Mouse (Mus musculus) neural tube, embryonic 15.5 days (tissue): ENCODE data around the gene Mta1. TPM values are rescaled to one million over a fixed set of nuclear protein-coding genes. Genes with fewer than 3 reads are reported as not detected.

Experiments used
- ATAC-seq: fragments of 200-750 bp; cut with Nextera tagmentation; 2 replicates; pipeline ENCODE4 v1.8.0; 2017; ENCODE audit warnings: mild to moderate bottlenecking, moderate TSS enrichment, moderate library complexity; ENCODE audit not compliant: low FRiP score
- H3K27ac ChIP-seq: fragments of 300-500 bp; sonication (generic); replicated peaks from 2 replicates; pipeline ENCODE4 v1.5.1; 2015; ENCODE audit warnings: mild to moderate bottlenecking, inconsistent platforms
- H3K27me3 ChIP-seq: fragments of 300-500 bp; sonication (generic); replicated peaks from 2 replicates; pipeline ENCODE4 v1.6.1; 2015; ENCODE audit warnings: inconsistent platforms
- H3K36me3 ChIP-seq: fragments of 300-500 bp; sonication (generic); 2 replicates; pipeline ENCODE4 v1.6.1; 2015; ENCODE audit warnings: inconsistent platforms
- H3K4me1 ChIP-seq: fragments of 300-500 bp; sonication (generic); 2 replicates; pipeline ENCODE4 v1.6.1; 2015; ENCODE audit warnings: inconsistent platforms
- H3K4me2 ChIP-seq: fragments of 300-500 bp; sonication (generic); 2 replicates; pipeline ENCODE4 v1.6.1; 2015; ENCODE audit warnings: inconsistent platforms, mild to moderate bottlenecking, moderate library complexity
- H3K4me3 ChIP-seq: fragments of 300-500 bp; sonication (generic); replicated peaks from 2 replicates; pipeline ENCODE4 v1.5.1; 2015; ENCODE audit warnings: mild to moderate bottlenecking, inconsistent platforms
- H3K9ac ChIP-seq: fragments of 300-500 bp; sonication (generic); replicated peaks from 2 replicates; pipeline ENCODE4 v1.6.1; 2015; ENCODE audit warnings: mild to moderate bottlenecking, inconsistent platforms
- H3K9me3 ChIP-seq: fragments of 300-500 bp; sonication (generic); replicated peaks from 2 replicates; pipeline ENCODE4 v1.6.1; 2016; ENCODE audit warnings: inconsistent platforms
- WGBS: fragments of 180-500 bp; shearing (Covaris S2); methylation state at CpG from one replicate; pipeline ENCODE4 v1.1.7; 2015; ENCODE audit warnings: mixed read lengths; 5-methylcytosine and 5-hydroxymethylcytosine counted together
- polyA plus RNA-seq: library from polyadenylated mRNA; unstranded; fragments of >200 nt; fragmentation: Nextera tagmentation; extraction: Ambion mirVana; gene quantifications from 2 replicates; pipeline ENCODE4 v1.2.1, GENCODE M21; 2015

The Mta1 gene
- polyA plus RNA-seq, 1 experiment from 2014 or later: 14.3 TPM

GRCm38 (mm10) chr12:113099470-113100237 lies 1.6 kb downstream of the Mta1 start:
- H3K4me3 ChIP-seq: peak overlapping the region; percentile 93
- H3K36me3 ChIP-seq: no peaks in the 10 kb centered on the region
- 35% methylated on average over 6 of the region's 6 CpGs for WGBS
- H3K27ac ChIP-seq: peak overlapping the region; percentile 33; the same call in 1 of the 2 replicates
- ATAC-seq: no peak
- peak overlapping the region; percentile 98 for H3K9ac ChIP-seq
- no peaks in the 10 kb centered on the region for H3K9me3 ChIP-seq
- H3K4me1 ChIP-seq: peaks cover 66% of the 10 kb centered on the region
- H3K27me3 ChIP-seq: no peaks in the 10 kb centered on the region
- H3K4me2 ChIP-seq: peak overlapping the region; percentile 96

DNA sequence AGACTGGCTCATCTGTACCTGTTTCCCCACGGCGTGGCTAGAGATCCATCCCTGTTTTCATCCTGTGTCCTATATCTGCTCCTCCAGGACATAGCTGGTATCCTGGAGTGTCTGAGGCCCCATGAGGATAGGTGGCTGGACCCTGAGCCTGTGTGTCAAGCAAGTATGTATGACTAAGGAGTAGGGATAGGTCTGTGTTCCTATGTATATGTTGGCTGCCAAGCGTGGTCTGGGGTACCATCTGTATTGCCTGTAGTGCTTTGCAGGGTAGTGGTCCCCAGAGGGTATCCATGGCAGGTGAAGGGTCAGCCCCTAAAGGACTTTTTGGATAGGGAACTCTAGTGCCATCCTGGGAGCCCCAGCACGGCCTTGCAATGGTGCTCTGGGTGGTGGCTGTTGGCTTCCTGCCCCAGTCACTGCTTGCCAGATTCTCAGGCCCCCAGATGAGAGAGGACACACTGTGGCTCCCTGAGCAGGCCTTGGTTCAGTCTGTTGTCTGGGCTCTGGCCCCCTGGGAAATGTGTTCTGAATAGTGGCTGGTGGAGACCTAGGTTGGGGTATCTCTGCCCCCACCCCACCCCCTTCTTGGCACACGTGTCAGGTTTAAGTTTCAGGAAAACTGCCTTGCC lies 2.5 kb downstream of the Mta1 start:
- WGBS: 68% methylated on average over 5 of the region's 5 CpGs
- peak overlapping the region; percentile 11; the same call in 1 of the 2 replicates for H3K27ac ChIP-seq
- H3K4me2 ChIP-seq: peak overlapping the region; percentile 96; the same call in 1 of the 2 replicates
- peaks cover 66% of the 10 kb centered on the region for H3K4me1 ChIP-seq
- H3K9ac ChIP-seq: peak overlapping the region; percentile 21; the same call in 1 of the 2 replicates
- no peak for ATAC-seq
- no peak overlapping the region for H3K4me3 ChIP-seq
- no peaks in the 10 kb centered on the region for H3K36me3 ChIP-seq
- H3K27me3 ChIP-seq: no peaks in the 10 kb centered on the region
- no peaks in the 10 kb centered on the region for H3K9me3 ChIP-seq

GRCm38 (mm10) chr12:113101251-113101960 lies 3.3 kb downstream of the Mta1 start:
- Histone ChIP-seq H3K27me3 (no peaks in the 10 kb centered on the region), H3K4me1 (peaks cover 66% of the 10 kb centered on the region), H3K4me2 (no peak overlapping the region), H3K9ac (no peak overlapping the region), H3K36me3 (no peaks in the 10 kb centered on the region), H3K27ac (no peak overlapping the region; the same call in 1 of the 2 replicates), H3K9me3 (no peaks in the 10 kb centered on the region), H3K4me3 (no peak overlapping the region)
- no peak for ATAC-seq
- WGBS: 79% methylated on average over 9 of the region's 9 CpGs

- 66% methylated on average over 6 of the region's 6 CpGs for WGBS
- Histone ChIP-seq H3K4me2 (no peak overlapping the region), H3K36me3 (no peaks in the 10 kb centered on the region), H3K4me3 (no peak overlapping the region), H3K4me1 (peaks cover 61% of the 10 kb centered on the region), H3K27ac (no peak overlapping the region), H3K9me3 (no peaks in the 10 kb centered on the region), H3K27me3 (no peaks in the 10 kb centered on the region), H3K9ac (no peak overlapping the region)
- no peak for ATAC-seq
Observed at GRCm38 (mm10) chr12:113102461-113102860, 4.4 kb downstream of the Mta1 start.

DNA sequence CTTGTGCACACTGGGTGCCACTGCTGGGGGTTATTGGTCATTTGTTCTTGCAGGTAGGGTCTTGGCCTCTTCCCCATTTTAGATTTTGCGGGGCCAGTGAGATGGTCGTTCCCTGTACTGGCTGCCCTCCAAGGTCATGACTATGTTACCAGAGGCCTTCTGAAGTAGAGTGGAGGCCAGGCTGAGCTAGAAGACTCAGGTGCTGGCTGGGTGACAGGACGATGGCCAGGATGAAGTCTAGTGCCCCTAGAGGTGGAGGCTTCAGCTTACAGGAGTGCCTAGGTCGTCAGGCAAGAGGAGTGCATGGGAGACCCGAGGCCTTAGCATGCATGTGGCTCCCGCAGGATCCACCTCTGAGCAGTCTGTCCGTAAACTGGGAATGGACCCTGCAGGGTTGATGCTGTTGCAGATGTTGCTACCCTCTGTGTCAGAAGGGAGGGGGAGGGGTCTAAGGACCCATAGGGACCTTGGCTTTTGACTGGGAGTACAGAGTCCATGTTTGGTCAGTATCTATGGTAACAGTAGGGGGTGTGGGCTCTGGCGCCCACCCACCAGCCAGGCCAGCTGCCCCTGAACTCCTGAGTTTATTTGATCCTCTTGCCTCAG lies 5.9 kb downstream of the Mta1 start:
- no peak overlapping the region for H3K9ac ChIP-seq
- no peaks in the 10 kb centered on the region for H3K36me3 ChIP-seq
- no peak overlapping the region for H3K4me2 ChIP-seq
- no peak overlapping the region for H3K4me3 ChIP-seq
- 82% methylated on average over 8 of the region's 8 CpGs for WGBS
- peaks cover 62% of the 10 kb centered on the region for H3K4me1 ChIP-seq
- no peaks in the 10 kb centered on the region for H3K27me3 ChIP-seq
- ATAC-seq: no peak
- no peaks in the 10 kb centered on the region for H3K9me3 ChIP-seq
- H3K27ac ChIP-seq: no peak overlapping the region

- WGBS: 85% methylated on average over 6 of the region's 6 CpGs
- Histone ChIP-seq H3K9ac (no peak overlapping the region), H3K27me3 (no peaks in the 10 kb centered on the region), H3K4me2 (no peak overlapping the region), H3K4me1 (peaks cover 55% of the 10 kb centered on the region), H3K27ac (no peak overlapping the region), H3K9me3 (no peaks in the 10 kb centered on the region), H3K4me3 (no peak overlapping the region), H3K36me3 (no peaks in the 10 kb centered on the region)
- no peak for ATAC-seq
Observed at GRCm38 (mm10) chr12:113106386-113106785, 8.3 kb downstream of the Mta1 start.

DNA sequence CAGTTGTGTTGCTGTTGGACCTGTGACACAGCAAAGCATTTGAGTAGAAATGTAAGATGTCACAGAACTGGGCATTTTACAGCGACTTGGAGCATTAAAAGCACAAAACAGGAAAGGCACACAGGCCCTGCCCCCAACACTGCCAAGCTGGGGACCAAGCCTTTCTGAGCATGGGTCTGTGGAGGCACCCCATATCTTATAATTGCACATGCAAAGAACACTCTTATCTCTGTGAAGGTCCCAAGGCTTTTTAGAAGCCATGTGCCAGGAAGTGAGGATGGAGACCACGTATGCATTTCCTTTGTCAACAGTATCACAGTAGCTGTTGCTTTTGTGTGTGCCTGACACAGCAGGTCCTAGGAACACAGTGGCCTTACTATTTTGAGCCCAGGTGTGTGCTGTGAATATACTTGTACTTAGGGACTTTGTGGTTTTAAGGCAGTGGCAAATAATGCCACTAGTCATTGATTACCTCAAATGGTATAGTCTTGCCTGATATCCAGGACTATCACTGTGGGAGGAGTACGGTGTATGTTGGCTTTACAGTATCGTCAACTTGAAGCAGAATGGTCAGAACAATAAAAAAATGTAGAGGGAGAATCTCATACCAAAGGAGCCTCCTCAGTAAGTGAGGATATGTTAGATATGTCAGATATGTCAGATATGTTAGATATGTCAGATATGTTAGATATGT lies 9.5 kb downstream of the Mta1 start:
- WGBS: 83% methylated on average over 4 of the region's 4 CpGs
- H3K4me3 ChIP-seq: no peak overlapping the region
- ATAC-seq: no peak
- no peaks in the 10 kb centered on the region for H3K9me3 ChIP-seq
- H3K27ac ChIP-seq: no peak overlapping the region
- H3K4me1 ChIP-seq: peaks cover 49% of the 10 kb centered on the region
- no peak overlapping the region for H3K9ac ChIP-seq
- H3K4me2 ChIP-seq: no peak overlapping the region
- H3K36me3 ChIP-seq: no peaks in the 10 kb centered on the region
- no peaks in the 10 kb centered on the region for H3K27me3 ChIP-seq

DNA sequence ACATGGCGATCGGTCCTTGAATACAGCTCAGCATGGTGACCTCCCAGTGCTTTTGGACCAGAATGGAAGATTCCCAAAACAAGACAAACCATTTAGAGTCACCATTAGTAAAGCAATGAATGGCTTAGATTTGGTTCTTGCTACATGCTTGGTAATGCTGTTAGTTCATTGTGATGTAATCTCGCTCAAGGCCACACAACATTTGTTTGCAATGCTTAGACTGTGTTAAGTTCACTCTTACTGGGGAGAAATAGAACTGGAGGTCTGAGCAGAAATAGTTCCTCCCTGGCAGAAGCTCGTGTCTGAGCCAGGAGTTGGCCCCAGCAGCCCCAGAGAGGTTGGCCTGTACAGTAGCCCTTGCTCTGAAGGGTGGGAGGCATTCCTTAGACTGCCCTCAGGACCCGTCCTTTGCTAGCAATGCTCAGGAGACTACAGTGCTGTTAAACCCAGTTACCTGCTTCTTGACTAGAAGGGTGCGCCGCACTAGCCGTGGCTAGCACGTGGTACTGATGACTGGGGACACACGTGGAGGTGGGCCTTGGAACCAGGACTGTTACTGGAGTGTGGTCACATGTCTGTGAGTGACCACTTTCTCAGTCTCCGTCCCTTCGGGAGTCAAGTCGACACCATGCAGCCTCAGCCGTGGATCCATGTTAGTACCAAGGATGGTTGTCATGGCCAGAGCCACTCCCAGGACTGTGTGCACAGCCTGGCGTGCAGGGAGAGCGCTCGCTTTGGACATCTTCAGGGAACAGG lies 10.6 kb downstream of the Mta1 start:
- peaks cover 42% of the 10 kb centered on the region for H3K4me1 ChIP-seq
- 86% methylated on average over 17 of the region's 17 CpGs for WGBS
- no peaks in the 10 kb centered on the region for H3K27me3 ChIP-seq
- H3K9me3 ChIP-seq: no peaks in the 10 kb centered on the region
- no peak overlapping the region for H3K4me2 ChIP-seq
- H3K9ac ChIP-seq: no peak overlapping the region
- peaks cover 5% of the 10 kb centered on the region; the same call in 1 of the 2 replicates for H3K36me3 ChIP-seq
- H3K4me3 ChIP-seq: no peak overlapping the region
- no peak overlapping the region for H3K27ac ChIP-seq
- ATAC-seq: no peak

DNA sequence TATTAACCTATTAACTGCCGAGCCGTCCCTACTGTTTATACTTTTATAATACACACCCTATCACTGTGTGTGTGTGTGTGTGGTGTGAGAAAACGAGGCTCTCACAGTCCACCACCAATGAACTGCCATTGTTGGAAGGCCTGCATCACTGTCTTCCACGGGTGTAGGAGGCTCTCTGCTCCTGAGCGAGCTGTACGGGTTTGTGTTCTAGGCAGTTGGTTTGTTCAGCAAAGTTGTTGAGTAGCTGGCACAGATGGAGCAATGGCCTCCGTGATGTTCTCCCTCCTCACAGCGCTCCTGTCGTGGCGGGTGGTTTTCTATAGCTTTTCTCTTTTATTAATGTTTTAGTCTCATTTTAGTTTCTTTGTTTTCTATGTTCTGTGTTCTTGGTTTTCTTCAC lies 11.7 kb downstream of the Mta1 start:
- no peaks in the 10 kb centered on the region for H3K27me3 ChIP-seq
- no peak for ATAC-seq
- no peak overlapping the region for H3K4me2 ChIP-seq
- H3K9me3 ChIP-seq: no peaks in the 10 kb centered on the region
- H3K36me3 ChIP-seq: peaks cover 16% of the 10 kb centered on the region
- no peak overlapping the region for H3K4me3 ChIP-seq
- H3K27ac ChIP-seq: no peak overlapping the region
- H3K4me1 ChIP-seq: peaks cover 36% of the 10 kb centered on the region
- 73% methylated on average over 10 of the region's 10 CpGs for WGBS
- H3K9ac ChIP-seq: no peak overlapping the region

DNA sequence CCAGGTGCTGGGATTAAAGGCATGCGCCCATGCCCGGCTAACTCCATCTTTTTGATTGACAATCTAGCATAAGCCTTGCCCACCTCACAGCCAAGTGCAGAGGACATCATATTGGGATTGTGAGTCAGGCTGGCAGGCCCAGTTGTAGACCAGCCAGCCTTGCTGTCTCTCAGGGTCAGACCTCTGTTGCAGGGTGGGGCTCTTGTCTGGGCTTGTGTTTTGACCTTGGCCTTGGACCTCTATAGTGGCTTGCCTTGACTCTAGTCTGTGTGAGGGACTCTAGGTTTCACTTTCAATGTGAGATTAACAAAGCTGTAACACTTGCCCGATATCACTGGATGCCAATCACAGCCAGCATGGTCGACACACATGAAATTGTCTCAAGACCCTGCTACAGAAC lies 16.1 kb downstream of the Mta1 start:
- WGBS: 93% methylated on average over 4 of the region's 4 CpGs
- H3K4me3 ChIP-seq: no peak overlapping the region
- no peak for ATAC-seq
- no peak overlapping the region for H3K4me2 ChIP-seq
- H3K27me3 ChIP-seq: no peaks in the 10 kb centered on the region
- no peak overlapping the region for H3K9ac ChIP-seq
- H3K9me3 ChIP-seq: no peaks in the 10 kb centered on the region
- H3K36me3 ChIP-seq: peaks cover 45% of the 10 kb centered on the region
- peaks cover 23% of the 10 kb centered on the region for H3K4me1 ChIP-seq
- no peak overlapping the region for H3K27ac ChIP-seq
